Mouse (Mus musculus) embryonic facial prominence, embryonic 15.5 days (tissue): ENCODE results near the gene Tas2r126. TPM values are rescaled to one million over a fixed set of nuclear protein-coding genes. Genes with fewer than 3 reads are reported as not detected.
A peak's percentile ranks its signal among the peaks of the same experiment; 100 is the strongest.
"Not testable (repeated sequence)": the region's sequence is repeated elsewhere in the genome, so short reads cannot be mapped to it uniquely, and the experiment has no call there.

Source experiments
- ATAC-seq: fragments of 200-750 bp; cut with Nextera tagmentation; 2 replicates; pipeline ENCODE4 v1.8.0; 2017; ENCODE audit warnings: low read depth, moderate TSS enrichment; ENCODE audit not compliant: insufficient number of reproducible peaks, low FRiP score, low TSS enrichment
- H3K27ac ChIP-seq: fragments of 300-500 bp; sonication (generic); replicated peaks from 2 replicates; pipeline ENCODE4 v1.5.1; 2015; ENCODE audit warnings: mild to moderate bottlenecking, inconsistent platforms
- H3K27me3 ChIP-seq: fragments of 300-500 bp; sonication (generic); 2 replicates; pipeline ENCODE4 v1.6.1; 2015; ENCODE audit warnings: inconsistent platforms
- H3K36me3 ChIP-seq: fragments of 300-500 bp; sonication (generic); 2 replicates; pipeline ENCODE4 v1.6.1; 2015; ENCODE audit warnings: mild to moderate bottlenecking, inconsistent platforms
- H3K4me1 ChIP-seq: fragments of 300-500 bp; sonication (generic); 2 replicates; pipeline ENCODE4 v1.6.1; 2015; ENCODE audit warnings: inconsistent platforms
- H3K4me2 ChIP-seq: fragments of 300-500 bp; sonication (generic); replicated peaks from 2 replicates; pipeline ENCODE4 v1.6.1; 2015; ENCODE audit warnings: mild to moderate bottlenecking, inconsistent platforms
- H3K4me3 ChIP-seq: fragments of 300-500 bp; sonication (generic); replicated peaks from 2 replicates; pipeline ENCODE4 v1.5.1; 2015; ENCODE audit warnings: mild to moderate bottlenecking, inconsistent platforms
- H3K9ac ChIP-seq: fragments of 300-500 bp; sonication (generic); 2 replicates; pipeline ENCODE4 v1.6.1; 2015; ENCODE audit warnings: inconsistent platforms
- H3K9me3 ChIP-seq: fragments of 300-500 bp; sonication (generic); replicated peaks from 2 replicates; pipeline ENCODE4 v1.6.1; 2016; ENCODE audit warnings: inconsistent platforms
- WGBS: fragments of 180-500 bp; shearing (Covaris S2); methylation state at CpG from one replicate; pipeline ENCODE4 v1.1.7; 2015; 5-methylcytosine and 5-hydroxymethylcytosine counted together
- polyA plus RNA-seq: library from polyadenylated mRNA; unstranded; fragments of >200 nt; fragmentation: Nextera tagmentation; extraction: Ambion mirVana; gene quantifications from 2 replicates; pipeline ENCODE4 v1.2.1, GENCODE M21; 2015

Tas2r126 gene
- polyA plus RNA-seq, 1 experiment from 2014 or later, result not detected

DNA sequence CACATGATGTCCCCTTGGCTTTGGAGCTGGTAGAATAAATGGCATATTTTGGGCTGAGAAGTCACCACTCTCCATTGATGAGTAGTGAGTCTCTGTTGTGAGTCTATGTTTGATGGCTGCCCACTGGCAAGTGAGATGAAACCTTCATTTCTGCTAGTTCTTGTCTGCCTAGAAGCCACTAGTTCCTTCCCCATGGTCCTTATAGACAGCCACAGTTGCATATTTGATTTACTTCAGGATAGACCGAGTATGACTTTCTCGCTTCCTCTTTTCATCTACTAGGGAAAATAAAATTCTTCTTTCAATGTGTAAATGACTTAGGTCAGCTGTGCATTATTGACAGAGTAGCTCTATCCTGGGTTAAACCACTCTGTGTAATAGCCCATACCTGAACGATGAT lies 9.9 kb upstream of the Tas2r126 start:
- no peaks in the 10 kb centered on the region for H3K36me3 ChIP-seq
- ATAC-seq, result no peak
- WGBS, result 92% methylated on average over 3 of the region's 3 CpGs
- H3K27ac ChIP-seq, result no peak overlapping the region
- no peak overlapping the region for H3K9ac ChIP-seq
- H3K4me3 ChIP-seq, result no peak overlapping the region
- no peaks in the 10 kb centered on the region for H3K9me3 ChIP-seq
- no peaks in the 10 kb centered on the region for H3K27me3 ChIP-seq
- no peak overlapping the region for H3K4me2 ChIP-seq
- no peaks in the 10 kb centered on the region for H3K4me1 ChIP-seq

DNA sequence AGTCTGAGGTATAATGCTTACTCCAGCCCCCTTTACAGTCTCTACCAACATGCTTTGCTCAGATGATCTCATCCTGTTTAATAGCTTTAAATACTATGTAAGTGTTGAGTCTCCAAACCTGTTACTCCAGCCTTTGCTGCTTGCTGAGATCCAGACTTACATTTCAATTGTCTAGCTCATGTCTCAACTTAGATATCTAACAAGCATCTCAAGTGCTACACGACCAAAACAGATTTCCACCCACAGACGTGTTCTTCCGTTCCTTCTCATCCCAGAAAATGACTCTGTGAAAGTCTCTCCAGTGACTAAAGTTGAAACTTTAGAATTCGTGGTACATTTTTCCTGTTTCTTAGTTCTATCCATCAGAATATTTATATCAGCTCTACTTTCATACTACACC lies 8.0 kb upstream of the Tas2r126 start:
- Histone ChIP-seq H3K4me3 (no peak overlapping the region), H3K27me3 (no peaks in the 10 kb centered on the region), H3K27ac (no peak overlapping the region), H3K4me2 (no peak overlapping the region), H3K4me1 (no peaks in the 10 kb centered on the region), H3K9me3 (no peaks in the 10 kb centered on the region), H3K36me3 (no peaks in the 10 kb centered on the region), H3K9ac (no peak overlapping the region)
- WGBS, result 62% methylated on average over 4 of the region's 4 CpGs
- no peak for ATAC-seq

DNA sequence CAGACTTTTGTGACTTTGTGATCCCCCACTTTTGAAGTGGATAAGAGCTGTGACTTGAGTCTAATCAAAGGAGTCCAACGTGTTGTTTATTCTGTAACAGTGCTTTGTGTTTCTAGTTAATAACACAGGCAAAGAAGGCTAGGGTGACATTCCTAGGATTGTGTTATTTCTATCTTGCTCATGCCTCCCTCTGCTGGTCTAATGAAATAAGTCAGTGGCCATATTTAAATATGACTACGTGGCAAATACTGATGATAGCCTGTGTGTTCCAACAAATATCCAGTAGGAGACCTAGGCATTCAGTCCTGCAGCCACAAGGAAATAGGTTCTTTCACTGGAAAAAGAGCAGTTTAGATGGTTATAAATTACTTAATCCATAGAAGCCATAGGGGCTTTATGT lies 781 bp upstream of the Tas2r126 start:
- ATAC-seq, result no peak
- Histone ChIP-seq H3K36me3 (no peaks in the 10 kb centered on the region), H3K9ac (no peak overlapping the region), H3K27me3 (no peaks in the 10 kb centered on the region), H3K9me3 (no peaks in the 10 kb centered on the region), H3K4me2 (no peak overlapping the region), H3K4me3 (no peak overlapping the region), H3K4me1 (no peaks in the 10 kb centered on the region), H3K27ac (no peak overlapping the region)
- WGBS, result 64% methylated on average over 2 of the region's 2 CpGs

DNA sequence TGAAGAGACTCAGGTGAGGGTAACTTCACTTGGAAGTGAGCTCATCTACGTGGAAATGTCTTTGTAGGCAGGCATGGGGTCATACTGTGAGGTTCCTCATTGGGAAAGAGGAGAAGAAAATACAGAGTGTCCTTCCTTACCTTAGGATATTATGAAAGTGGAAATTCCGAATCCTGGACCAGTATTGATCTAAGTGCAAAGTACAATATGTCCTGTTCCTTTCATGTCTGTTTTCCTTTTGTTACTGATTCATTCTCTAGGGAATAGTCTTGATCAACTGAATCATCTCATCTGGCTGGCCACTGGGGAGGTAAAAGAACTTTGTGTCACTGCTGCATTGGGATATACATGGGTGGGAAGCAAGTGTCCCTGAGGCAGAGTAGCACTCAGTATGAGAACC lies 1.2 kb downstream of the Tas2r126 start:
- H3K36me3 ChIP-seq, result no peaks in the 10 kb centered on the region
- H3K9me3 ChIP-seq, result no peaks in the 10 kb centered on the region
- no peak for ATAC-seq
- WGBS, result 73% methylated on average over 2 of the region's 2 CpGs
- no peak overlapping the region for H3K9ac ChIP-seq
- H3K4me2 ChIP-seq, result no peak overlapping the region
- no peaks in the 10 kb centered on the region for H3K4me1 ChIP-seq
- no peak overlapping the region for H3K4me3 ChIP-seq
- H3K27ac ChIP-seq, result no peak overlapping the region
- no peaks in the 10 kb centered on the region for H3K27me3 ChIP-seq

DNA sequence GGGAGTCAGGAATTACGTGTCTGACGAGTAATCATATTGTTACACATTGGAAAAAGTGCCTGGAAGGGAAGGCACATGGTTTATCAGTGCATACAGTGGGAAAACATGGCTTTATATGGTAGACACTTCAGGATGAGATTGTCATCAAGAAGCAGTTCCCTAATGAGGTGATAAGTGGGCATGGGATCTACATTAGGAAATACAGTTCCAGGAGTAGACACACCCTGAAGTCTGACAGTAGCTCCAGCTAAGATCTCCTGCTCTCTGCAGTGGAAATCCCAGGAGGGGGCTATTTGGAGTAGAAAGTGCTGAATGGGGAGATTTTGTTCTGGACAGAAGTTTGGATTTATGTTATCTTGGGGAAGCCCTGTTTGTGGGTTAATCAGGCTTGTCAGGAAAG lies 7.1 kb downstream of the Tas2r126 start:
- H3K27ac ChIP-seq, result no peak overlapping the region
- no peak for ATAC-seq
- WGBS, result 61% methylated on average over 2 of the region's 2 CpGs

DNA sequence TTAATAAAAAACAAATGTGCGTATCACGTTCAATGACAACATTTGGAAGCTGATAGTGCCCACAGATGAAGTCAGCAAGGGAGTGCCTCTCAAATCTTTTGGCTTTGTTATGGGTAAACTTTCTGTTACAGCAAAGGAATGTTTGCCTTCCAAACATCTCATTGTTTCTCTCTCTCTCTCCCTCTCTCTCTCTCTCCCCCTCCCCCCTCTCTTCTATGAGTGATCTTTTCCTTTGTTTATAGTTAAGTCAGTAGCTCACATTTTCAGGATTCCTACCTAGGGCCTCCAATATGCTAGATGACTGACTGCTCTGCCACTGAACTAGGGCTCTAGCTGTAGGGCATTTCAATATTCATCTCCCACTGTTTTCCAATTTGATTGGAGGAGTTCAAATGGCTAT lies 10.2 kb downstream of the Tas2r126 start:
- H3K36me3 ChIP-seq, result no peaks in the 10 kb centered on the region
- no peak overlapping the region for H3K9ac ChIP-seq
- no peaks in the 10 kb centered on the region for H3K9me3 ChIP-seq
- H3K4me3 ChIP-seq, result no peak overlapping the region
- H3K4me1 ChIP-seq, result no peaks in the 10 kb centered on the region
- no peaks in the 10 kb centered on the region for H3K27me3 ChIP-seq
- no peak overlapping the region for H3K4me2 ChIP-seq
- no peak overlapping the region for H3K27ac ChIP-seq
- ATAC-seq, result no peak
- 73% methylated on average over 2 of the region's 2 CpGs for WGBS

More for the DNA sequence above, 7.1 kb downstream of the Tas2r126 start:
- Histone ChIP-seq H3K9ac (no peak overlapping the region), H3K4me3 (no peak overlapping the region), H3K4me2 (no peak overlapping the region), H3K36me3 (no peaks in the 10 kb centered on the region), H3K9me3 (no peaks in the 10 kb centered on the region), H3K4me1 (no peaks in the 10 kb centered on the region), H3K27me3 (no peaks in the 10 kb centered on the region)

DNA sequence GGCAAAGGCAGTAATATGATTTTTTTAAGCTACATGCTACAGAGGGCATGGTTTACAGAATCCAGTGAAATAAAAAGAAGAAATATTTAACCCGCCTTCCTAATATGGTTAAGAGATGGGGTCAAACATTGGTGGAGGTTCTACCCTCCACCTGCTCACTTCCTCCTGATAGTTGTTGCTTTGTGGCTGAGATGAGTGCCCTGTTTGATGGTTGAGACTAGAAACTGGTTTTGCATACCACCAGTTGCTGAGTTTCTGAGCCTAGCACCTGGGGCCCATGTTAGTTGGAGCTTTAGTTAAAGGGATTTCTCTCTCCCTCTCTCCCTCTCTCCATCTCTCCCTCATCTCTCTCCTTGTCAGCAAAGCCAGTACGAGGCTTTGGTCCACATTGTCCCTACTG lies 13.0 kb downstream of the Tas2r126 start:
- no peaks in the 10 kb centered on the region for H3K36me3 ChIP-seq
- H3K9me3 ChIP-seq, result no peaks in the 10 kb centered on the region
- no peak for ATAC-seq
- H3K9ac ChIP-seq, result no peak overlapping the region
- no peaks in the 10 kb centered on the region for H3K27me3 ChIP-seq
- no peaks in the 10 kb centered on the region for H3K4me1 ChIP-seq
- no peak overlapping the region for H3K27ac ChIP-seq
- no peak overlapping the region for H3K4me2 ChIP-seq
- WGBS, result 79% methylated on average over 2 of the region's 2 CpGs
- H3K4me3 ChIP-seq, result no peak overlapping the region

DNA sequence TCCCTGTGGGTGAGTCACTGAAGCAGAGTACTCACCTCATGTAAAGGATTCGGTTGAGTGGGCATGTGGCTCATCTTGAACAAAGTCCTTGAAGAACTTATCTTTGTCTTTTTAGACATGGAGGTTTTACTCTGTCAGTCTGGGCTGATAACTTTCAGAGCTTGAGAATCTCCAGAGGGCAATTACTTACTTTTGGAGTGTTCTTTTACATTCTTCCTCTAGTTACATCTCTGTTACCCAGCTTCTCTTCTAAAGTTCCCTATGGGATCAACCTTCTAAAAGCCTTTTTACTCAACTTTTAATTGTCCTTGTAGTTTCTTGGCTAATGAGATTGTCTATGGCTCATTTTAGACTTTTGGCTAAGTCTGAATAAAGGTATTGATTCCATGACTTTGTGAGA lies 30.8 kb downstream of the Tas2r126 start, which contains the start of gene Olfr458:
Olfr458 (minus strand) TSS at position 101 of the 400 bp plus-strand sequence.
- 67% methylated on average over 1 of the region's 1 CpGs for WGBS
- H3K9ac ChIP-seq, result no peak within 1 kb of the TSS

DNA sequence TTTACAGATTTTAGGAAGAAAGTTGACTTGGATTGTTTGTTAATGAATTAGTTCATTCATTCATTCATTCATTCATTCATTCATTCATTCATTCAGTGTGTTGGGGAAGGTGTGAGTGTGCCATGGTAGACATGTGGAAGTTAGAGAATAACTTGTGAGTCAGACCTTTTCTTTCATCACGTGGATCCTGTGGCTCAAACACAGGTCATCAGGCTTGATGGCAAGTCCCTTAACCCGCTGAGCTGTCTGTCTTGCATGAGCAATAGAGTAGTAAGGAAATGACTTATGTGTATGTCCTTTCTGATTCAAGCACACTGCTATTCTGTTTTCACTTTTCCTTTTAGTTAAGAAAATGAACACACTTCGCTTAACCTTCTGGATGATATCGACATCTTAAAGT lies 36.2 kb downstream of the Tas2r126 start:
- 90% methylated on average over 4 of the region's 4 CpGs for WGBS

More for the DNA sequence above, 30.8 kb downstream of the Tas2r126 start, which contains the start of gene Olfr458:
- Histone ChIP-seq H3K36me3 (no peaks in the 10 kb centered on the region), H3K4me2 (no peak within 1 kb of the TSS), H3K27me3 (no peaks in the 10 kb centered on the region), H3K4me1 (no peaks in the 10 kb centered on the region), H3K9me3 (no peaks in the 10 kb centered on the region), H3K27ac (no peak within 1 kb of the TSS), H3K4me3 (no peak within 1 kb of the TSS)
- ATAC-seq, result no peak

DNA sequence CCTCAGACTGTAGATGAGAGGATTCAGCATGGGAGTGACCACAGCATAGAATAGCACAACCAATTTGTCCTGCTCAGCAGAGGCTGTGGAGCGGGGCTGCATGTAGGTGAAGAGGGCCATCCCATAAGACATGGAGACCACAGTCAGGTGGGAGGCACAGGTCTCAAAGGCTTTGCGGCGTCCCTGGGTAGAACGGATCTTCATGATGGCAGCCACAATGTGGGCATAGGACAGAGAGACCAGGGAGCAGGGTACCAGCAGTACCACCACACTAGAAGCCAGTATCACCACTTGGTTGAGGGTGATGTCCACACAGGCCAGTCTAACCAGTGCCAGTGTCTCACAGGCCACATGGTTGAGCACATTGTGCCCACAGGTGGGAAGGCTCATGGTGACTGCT lies 37.0 kb downstream of the Tas2r126 start:
- H3K9ac ChIP-seq, H3K4me2 ChIP-seq, H3K27me3 ChIP-seq, H3K27ac ChIP-seq, H3K4me3 ChIP-seq, H3K9me3 ChIP-seq, H3K4me1 ChIP-seq, H3K36me3 ChIP-seq: not testable (repeated sequence)
- 97% methylated on average over 4 of the region's 4 CpGs for WGBS
- 0 out of 2 replicates have a peak, but pooled peaks have one; percentile 7 for ATAC-seq

More for the DNA sequence above, 36.2 kb downstream of the Tas2r126 start:
- H3K27ac ChIP-seq, result no peak overlapping the region
- no peak for ATAC-seq
- no peak overlapping the region for H3K4me2 ChIP-seq
- no peaks in the 10 kb centered on the region for H3K9me3 ChIP-seq
- no peaks in the 10 kb centered on the region for H3K27me3 ChIP-seq
- H3K9ac ChIP-seq, result no peak overlapping the region
- no peak overlapping the region for H3K4me3 ChIP-seq
- no peaks in the 10 kb centered on the region for H3K4me1 ChIP-seq
- no peaks in the 10 kb centered on the region for H3K36me3 ChIP-seq

DNA sequence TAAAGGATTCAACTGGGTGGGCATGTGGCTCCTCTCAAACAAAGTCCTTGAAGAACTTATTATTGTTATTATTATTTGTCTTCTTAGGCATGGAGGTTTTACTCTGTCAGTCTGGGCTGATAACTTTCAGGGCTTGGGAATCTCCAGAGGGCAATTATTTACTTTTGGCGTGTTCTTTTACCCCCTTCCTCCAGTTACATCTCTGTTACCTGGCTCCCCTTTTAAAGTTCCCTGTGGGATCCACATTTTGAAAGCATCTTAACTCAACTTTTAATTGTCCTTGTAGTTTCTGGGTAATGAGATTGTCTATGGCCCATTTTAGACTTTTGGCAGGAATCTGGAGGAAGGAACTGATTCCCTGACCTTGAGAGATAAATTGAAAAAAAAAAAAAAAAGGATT lies 41.9 kb downstream of the Tas2r126 start, which contains the start of gene Olfr457:
Olfr457 (minus strand) TSS at position 101 of the 400 bp plus-strand sequence.
- Histone ChIP-seq H3K4me3 (no peak within 1 kb of the TSS), H3K4me2 (no peak within 1 kb of the TSS), H3K9me3 (no peaks in the 10 kb centered on the region), H3K27me3 (no peaks in the 10 kb centered on the region), H3K4me1 (no peaks in the 10 kb centered on the region), H3K27ac (no peak within 1 kb of the TSS), H3K9ac (no peak within 1 kb of the TSS), H3K36me3 (no peaks in the 10 kb centered on the region)
- 41% methylated on average over 1 of the region's 1 CpGs for WGBS
- ATAC-seq, result no peak

DNA sequence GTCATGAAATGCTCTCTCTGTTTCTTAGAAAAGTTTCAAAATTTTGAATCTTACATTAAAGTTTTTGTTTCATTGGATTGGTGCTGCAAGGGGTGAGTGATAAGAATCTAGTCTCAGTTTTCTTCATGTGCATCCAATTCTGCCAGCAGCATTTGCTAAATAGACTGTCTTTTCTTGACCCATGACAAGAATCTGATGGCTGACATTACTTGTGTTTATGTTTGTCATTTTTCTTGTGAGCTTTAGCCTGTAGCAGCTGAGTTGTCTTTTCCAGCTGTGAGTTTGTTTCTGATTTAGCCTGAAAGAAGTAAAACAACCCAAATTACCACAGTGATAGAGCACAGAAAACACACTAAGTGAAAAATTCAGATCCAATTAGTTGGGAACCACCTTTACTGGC lies 50.3 kb downstream of the Tas2r126 start:
- Histone ChIP-seq H3K27ac (no peak overlapping the region), H3K4me3 (no peak overlapping the region), H3K36me3 (no peaks in the 10 kb centered on the region), H3K4me1 (no peaks in the 10 kb centered on the region), H3K9ac (no peak overlapping the region), H3K4me2 (no peak overlapping the region), H3K27me3 (no peaks in the 10 kb centered on the region), H3K9me3 (no peaks in the 10 kb centered on the region)
- no peak for ATAC-seq
